Mouse (Mus musculus): ENCODE data around the gene Pdgfb. TPM values are rescaled to one million over a fixed set of nuclear protein-coding genes. Genes with fewer than 3 reads are reported as not detected.

Gene Pdgfb
- polyA plus RNA-seq, 1 experiment from 2014 or later = 3.4 TPM

DNA sequence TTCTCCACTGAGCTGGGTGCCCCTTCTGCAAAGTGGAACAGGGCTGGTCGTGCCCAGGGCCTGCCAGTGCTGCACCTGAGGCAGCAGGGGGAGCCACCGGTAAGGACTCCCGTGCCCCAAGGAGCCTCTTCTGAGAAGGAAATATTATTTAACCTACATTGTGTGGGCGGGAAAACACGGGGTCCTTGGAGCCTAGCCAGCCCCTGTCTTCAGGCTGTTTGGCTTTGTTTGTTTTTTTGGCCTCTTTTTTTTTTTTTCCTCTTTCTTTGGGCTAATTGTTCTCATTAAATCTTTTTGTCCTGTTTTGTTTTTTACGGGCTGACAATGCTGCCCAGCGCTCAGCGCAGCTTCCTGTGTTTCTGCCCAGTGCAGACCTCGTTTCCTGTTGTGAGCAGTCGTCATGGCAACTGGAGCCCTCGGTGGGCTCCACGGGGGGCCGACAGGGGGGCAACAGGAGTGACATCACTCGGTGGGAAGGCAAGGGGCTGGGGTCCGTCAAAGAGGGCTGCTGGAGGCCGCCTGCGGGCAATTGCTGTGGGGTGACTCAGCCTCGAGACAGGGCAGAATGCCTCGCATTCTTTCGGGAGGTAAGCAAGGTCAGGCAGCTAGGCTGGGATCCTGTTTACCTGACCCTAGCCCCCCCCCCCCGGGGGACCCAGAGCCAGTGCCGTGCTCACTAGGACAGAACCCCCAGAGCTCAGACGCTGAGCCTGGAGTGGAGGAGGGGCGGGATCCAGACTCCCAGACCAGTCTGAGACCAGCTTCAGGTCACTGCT, 64.3 kb downstream of the Pdgfb start:
- peak; percentile 18; the same call in 1 of the 2 replicates for ATAC-seq (ENCODE audit: insufficient read depth, low FRiP score)
- peaks cover 22% of the 10 kb centered on the region for H3K4me1 ChIP-seq (ENCODE audit: control insufficient read depth, insufficient read depth, low read length)
- no peaks in the 10 kb centered on the region for H3K36me3 ChIP-seq (ENCODE audit: control insufficient read depth, insufficient read depth, low read length)
- H3K27ac ChIP-seq (ENCODE audit: low read length) = peak overlapping the region; percentile 64; the same call in 1 of the 2 replicates
- WGBS = 4% methylated on average over 24 of the region's 24 CpGs
- no peaks in the 10 kb centered on the region for H3K9me3 ChIP-seq (replicated peaks; ENCODE audit: control insufficient read depth, low read length)
- H3K4me3 ChIP-seq (replicated peaks; ENCODE audit: low read length) = peak overlapping the region; percentile 39
- peak overlapping the region; percentile 67 for H3K9ac ChIP-seq (ENCODE audit: low read length)
- peak overlapping the region; percentile 63 for H3K4me2 ChIP-seq (ENCODE audit: low read depth, low read length)
- no peaks in the 10 kb centered on the region for H3K27me3 ChIP-seq (ENCODE audit: control insufficient read depth, insufficient read depth, low read length)

DNA sequence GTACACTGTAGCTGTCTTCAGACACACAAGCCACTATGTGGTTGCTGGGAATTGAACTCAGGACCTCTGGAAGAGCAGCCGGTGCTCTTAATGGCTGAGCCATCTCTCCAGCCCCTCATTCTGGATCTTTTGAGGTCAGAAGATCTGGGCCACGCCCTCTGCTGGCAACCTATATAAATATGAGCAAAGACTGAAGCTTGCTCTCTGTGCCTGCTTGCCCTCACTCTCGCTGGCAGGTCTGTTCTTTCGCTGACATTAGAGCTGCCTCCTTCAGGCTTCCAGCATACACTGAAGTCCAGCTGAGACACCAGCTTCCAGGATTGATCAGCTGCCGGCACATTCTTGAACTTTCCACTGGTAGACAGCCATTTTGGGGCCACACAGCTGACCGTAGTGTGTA, 67.1 kb downstream of the Pdgfb start:
- 65% methylated on average over 6 of the region's 6 CpGs for WGBS
- H3K27me3 ChIP-seq (ENCODE audit: control insufficient read depth, insufficient read depth, low read length) = no peaks in the 10 kb centered on the region
- no peak for ATAC-seq (ENCODE audit: insufficient read depth, low FRiP score)
- no peak overlapping the region for H3K9ac ChIP-seq (ENCODE audit: low read length)
- H3K4me1 ChIP-seq (ENCODE audit: control insufficient read depth, insufficient read depth, low read length) = peaks cover 21% of the 10 kb centered on the region
- no peak overlapping the region for H3K4me3 ChIP-seq (replicated peaks; ENCODE audit: low read length)
- H3K36me3 ChIP-seq (ENCODE audit: control insufficient read depth, insufficient read depth, low read length) = no peaks in the 10 kb centered on the region
- no peaks in the 10 kb centered on the region for H3K9me3 ChIP-seq (replicated peaks; ENCODE audit: control insufficient read depth, low read length)
- no peak overlapping the region for H3K4me2 ChIP-seq (ENCODE audit: low read depth, low read length)
- no peak overlapping the region for H3K27ac ChIP-seq (ENCODE audit: low read length)

DNA sequence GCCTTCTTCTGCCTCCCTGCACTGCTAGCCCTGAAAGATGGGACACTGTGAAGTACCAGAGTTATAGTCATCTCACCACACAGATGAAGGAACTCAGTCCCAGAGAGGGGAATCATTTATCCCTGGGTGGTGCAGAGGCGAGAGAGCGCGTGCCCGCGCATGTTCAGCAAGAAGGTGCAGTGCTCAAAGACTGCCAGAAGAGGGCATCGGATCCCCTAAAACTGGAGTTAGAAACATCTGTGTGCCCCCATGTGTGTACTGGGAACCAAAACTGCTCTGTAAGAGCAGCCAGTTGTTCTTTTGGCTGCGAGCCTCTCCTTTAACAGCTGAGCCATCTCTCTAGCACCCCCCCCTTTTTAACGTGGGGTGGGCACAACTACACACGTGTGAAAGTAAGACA, 68.0 kb downstream of the Pdgfb start:
- Histone ChIP-seq H3K9ac (ENCODE audit: low read length) (no peak overlapping the region), H3K27ac (ENCODE audit: low read length) (no peak overlapping the region), H3K4me1 (ENCODE audit: control insufficient read depth, insufficient read depth, low read length) (peaks cover 14% of the 10 kb centered on the region), H3K27me3 (ENCODE audit: control insufficient read depth, insufficient read depth, low read length) (no peaks in the 10 kb centered on the region), H3K4me2 (ENCODE audit: low read depth, low read length) (no peak overlapping the region), H3K36me3 (ENCODE audit: control insufficient read depth, insufficient read depth, low read length) (no peaks in the 10 kb centered on the region), H3K9me3 (replicated peaks; ENCODE audit: control insufficient read depth, low read length) (no peaks in the 10 kb centered on the region), H3K4me3 (replicated peaks; ENCODE audit: low read length) (no peak overlapping the region)
- ATAC-seq (ENCODE audit: insufficient read depth, low FRiP score) = no peak
- WGBS = 59% methylated on average over 9 of the region's 9 CpGs

DNA sequence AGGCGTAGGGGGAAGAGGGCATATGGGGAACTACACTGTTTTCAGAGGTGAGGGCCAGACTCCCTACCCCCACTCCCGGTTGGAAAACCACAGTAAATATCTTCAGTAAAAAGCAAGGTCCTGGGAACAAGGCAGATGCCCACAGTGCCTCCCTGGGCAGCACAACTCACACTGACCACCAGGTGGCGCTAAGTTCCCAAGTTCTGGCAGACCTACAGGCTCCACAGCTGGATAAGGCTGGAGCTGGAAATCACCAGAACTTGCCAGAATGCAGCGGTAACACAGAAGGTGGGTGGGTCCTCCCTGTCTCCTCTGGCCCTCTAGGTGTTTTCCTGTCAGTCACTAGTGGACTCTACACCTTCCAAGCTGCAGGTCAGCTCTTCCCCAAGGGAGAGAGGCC, 68.8 kb downstream of the Pdgfb start:
- no peak overlapping the region for H3K4me2 ChIP-seq (ENCODE audit: low read depth, low read length)
- H3K4me3 ChIP-seq (replicated peaks; ENCODE audit: low read length) = no peak overlapping the region
- H3K36me3 ChIP-seq (ENCODE audit: control insufficient read depth, insufficient read depth, low read length) = no peaks in the 10 kb centered on the region
- ATAC-seq (ENCODE audit: insufficient read depth, low FRiP score) = peak; percentile 78
- no peaks in the 10 kb centered on the region for H3K9me3 ChIP-seq (replicated peaks; ENCODE audit: control insufficient read depth, low read length)
- 6% methylated on average over 4 of the region's 4 CpGs for WGBS
- H3K4me1 ChIP-seq (ENCODE audit: control insufficient read depth, insufficient read depth, low read length) = peaks cover 12% of the 10 kb centered on the region
- H3K27ac ChIP-seq (ENCODE audit: low read length) = no peak overlapping the region
- H3K27me3 ChIP-seq (ENCODE audit: control insufficient read depth, insufficient read depth, low read length) = no peaks in the 10 kb centered on the region
- H3K9ac ChIP-seq (ENCODE audit: low read length) = no peak overlapping the region

Small RNAs within 50 kb of the gene (microRNA-seq; reads per million reads assigned to microRNA genes)
- 2.6 reads per million, percentile 14 among the genes with 10 or more reads in this experiment for gene Mir7213

Other genes starting within 250 kb of the Pdgfb start
- 48.4 and 51.2 TPM in 2 replicates for gene Dnal4, start 237.1 kb downstream of the Pdgfb start, polyA plus RNA-seq (2015; fragmentation: Nextera tagmentation; extraction: Ambion mirVana)
- 2.5 and 2.8 TPM in 2 replicates for gene Nptxr, start 210.2 kb downstream of the Pdgfb start, polyA plus RNA-seq (2015; fragmentation: Nextera tagmentation; extraction: Ambion mirVana)
- gene Npcd, start 180.7 kb downstream of the Pdgfb start, polyA plus RNA-seq (2015; fragmentation: Nextera tagmentation; extraction: Ambion mirVana) = 0.19 TPM in 1 of 2 replicates, not detected in the other
- 75.6 and 77.2 TPM in 2 replicates for gene Cbx6, start 180.3 kb downstream of the Pdgfb start, polyA plus RNA-seq (2015; fragmentation: Nextera tagmentation; extraction: Ambion mirVana)
- 31.5 and 31.9 TPM in 2 replicates for gene Apobec3, start 123.3 kb downstream of the Pdgfb start, polyA plus RNA-seq (2015; fragmentation: Nextera tagmentation; extraction: Ambion mirVana)
- 5.7 and 6.9 TPM in 2 replicates for gene Cbx7, start 43.9 kb downstream of the Pdgfb start, polyA plus RNA-seq (2015; fragmentation: Nextera tagmentation; extraction: Ambion mirVana)
- 43.1 and 55.2 TPM in 2 replicates for gene Syngr1, start 76.4 kb upstream of the Pdgfb start, polyA plus RNA-seq (2015; fragmentation: Nextera tagmentation; extraction: Ambion mirVana)
- 835 and 1,068 TPM in 2 replicates for gene Rpl3, start 76.9 kb upstream of the Pdgfb start, polyA plus RNA-seq (2015; fragmentation: Nextera tagmentation; extraction: Ambion mirVana)
- 29.3 and 35.6 TPM in 2 replicates for gene Tab1, start 118.2 kb upstream of the Pdgfb start, polyA plus RNA-seq (2015; fragmentation: Nextera tagmentation; extraction: Ambion mirVana)
- 8.7 and 10.5 TPM in 2 replicates for gene Mgat3, start 158.7 kb upstream of the Pdgfb start, polyA plus RNA-seq (2015; fragmentation: Nextera tagmentation; extraction: Ambion mirVana)
- gene Mief1, start 219.0 kb upstream of the Pdgfb start, polyA plus RNA-seq (2015; fragmentation: Nextera tagmentation; extraction: Ambion mirVana) = 29.3 and 30.4 TPM in 2 replicates
- gene AC140267.1, start 220.9 kb upstream of the Pdgfb start, polyA plus RNA-seq (2015; fragmentation: Nextera tagmentation; extraction: Ambion mirVana) = 1.2 TPM in 1 of 2 replicates, not detected in the other
- 134 and 150 TPM in 2 replicates for gene Atf4, start 240.2 kb upstream of the Pdgfb start, polyA plus RNA-seq (2015; fragmentation: Nextera tagmentation; extraction: Ambion mirVana)
- gene Rps19bp1, start 249.3 kb upstream of the Pdgfb start, polyA plus RNA-seq (2015; fragmentation: Nextera tagmentation; extraction: Ambion mirVana) = 37.7 and 51.1 TPM in 2 replicates